Mouse (Mus musculus): ENCODE measurements around the gene Chrdl2. TPM values are rescaled to one million over a fixed set of nuclear protein-coding genes. Genes with fewer than 3 reads are reported as not detected.

The Chrdl2 gene
- polyA plus RNA-seq, 1 experiment = 0.34 TPM

DNA sequence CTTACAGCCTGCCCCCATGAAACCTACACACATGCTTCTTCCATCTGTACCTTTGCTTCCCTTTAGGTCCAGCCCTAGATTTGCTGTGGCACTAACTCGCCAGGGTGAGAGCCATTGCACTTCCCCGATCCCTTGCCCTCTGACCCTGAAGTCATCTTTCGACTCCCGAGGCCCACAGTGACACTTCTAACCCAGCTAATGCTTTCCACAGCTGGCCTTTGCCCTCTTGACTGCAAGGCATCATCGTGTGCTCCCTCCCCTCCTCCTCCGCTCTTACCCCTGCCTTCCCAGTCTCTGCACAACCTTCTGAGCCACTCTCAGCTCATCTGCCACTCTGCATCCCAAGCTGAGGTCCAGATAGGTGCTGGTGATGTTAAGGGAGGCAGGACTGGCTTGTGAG is 6.5 kb downstream of the Chrdl2 start:
- H3K4me3 ChIP-seq (ENCODE audit: low read depth, low read length) = no peak overlapping the region
- H3K36me3 ChIP-seq (ENCODE audit: control insufficient read depth, insufficient read depth, low read length) = no peaks in the 10 kb centered on the region
- TF ChIP-seq POLR2A (IDR thresholded peaks at IDR 0.05; ENCODE audit: low read depth, low read length) (no peak), CTCF (IDR thresholded peaks at IDR 0.05; ENCODE audit: extremely low read depth, insufficient read length, insufficient replicate concordance, low read depth, low read length) (no peak)
- WGBS = 37% methylated on average over 6 of the region's 6 CpGs
- H3K4me1 ChIP-seq (ENCODE audit: control insufficient read depth, insufficient read depth, insufficient read length, low read length) = peaks cover 4% of the 10 kb centered on the region; the same call in 1 of the 2 replicates
- H3K27ac ChIP-seq (ENCODE audit: insufficient read depth, low read depth, low read length) = no peak overlapping the region
- peaks cover under 1% of the 10 kb centered on the region; the same call in 1 of the 2 replicates for H3K27me3 ChIP-seq (ENCODE audit: control insufficient read depth, insufficient read depth, low read length)

DNA sequence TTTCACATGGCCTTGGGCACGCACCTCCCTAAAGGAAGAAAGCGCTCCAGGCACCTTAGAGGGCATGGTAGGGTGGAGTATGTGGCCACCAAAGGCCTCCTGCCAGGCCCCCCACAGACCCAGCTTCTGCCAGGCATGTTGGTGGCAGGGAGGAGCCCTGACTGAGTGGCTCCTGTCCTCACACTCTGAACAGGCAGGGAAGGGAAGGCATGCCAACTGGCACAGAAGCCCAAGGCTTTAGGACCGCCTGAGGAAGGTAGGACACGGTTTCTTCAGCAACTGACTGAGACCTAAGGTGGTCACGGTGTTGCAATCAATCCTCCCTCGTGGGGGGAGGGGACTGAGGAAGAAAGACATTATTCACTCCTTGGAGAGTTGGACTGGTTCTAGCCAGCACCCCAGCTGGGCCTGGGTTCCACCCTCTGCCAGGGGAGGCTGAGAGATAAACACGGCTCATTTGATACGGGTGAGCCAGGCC is 8.2 kb downstream of the Chrdl2 start:
- no peaks in the 10 kb centered on the region for H3K36me3 ChIP-seq (ENCODE audit: control insufficient read depth, insufficient read depth, low read length)
- no peaks in the 10 kb centered on the region for H3K27me3 ChIP-seq (ENCODE audit: control insufficient read depth, insufficient read depth, low read length)
- no peak overlapping the region for H3K4me3 ChIP-seq (ENCODE audit: low read depth, low read length)
- 61% methylated on average over 8 of the region's 8 CpGs for WGBS
- peaks cover 4% of the 10 kb centered on the region; the same call in 1 of the 2 replicates for H3K4me1 ChIP-seq (ENCODE audit: control insufficient read depth, insufficient read depth, insufficient read length, low read length)
- TF ChIP-seq CTCF (IDR thresholded peaks at IDR 0.05; ENCODE audit: extremely low read depth, insufficient read length, insufficient replicate concordance, low read depth, low read length) (no peak), POLR2A (IDR thresholded peaks at IDR 0.05; ENCODE audit: low read depth, low read length) (no peak)
- no peak overlapping the region for H3K27ac ChIP-seq (ENCODE audit: insufficient read depth, low read depth, low read length)

DNA sequence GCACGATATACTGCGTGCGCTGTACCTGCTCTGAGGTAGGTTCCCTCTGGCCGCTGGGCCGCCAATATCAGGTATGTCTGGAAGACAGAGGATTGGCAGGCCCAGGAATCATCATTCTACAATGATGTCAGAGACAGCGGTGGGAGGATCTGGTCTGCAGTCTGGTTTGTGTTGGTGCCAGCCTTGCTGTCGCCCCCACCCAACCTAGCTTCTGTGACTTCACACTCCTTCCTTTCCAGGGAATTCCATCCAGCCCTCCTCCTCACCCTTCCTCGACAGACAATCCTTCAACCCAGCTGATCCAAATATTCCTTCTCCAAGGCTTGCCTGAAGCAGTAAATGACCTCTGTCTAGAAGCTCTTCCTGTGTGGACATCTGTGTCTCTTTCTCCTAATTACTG is 11.1 kb downstream of the Chrdl2 start:
- WGBS = 92% methylated on average over 8 of the region's 8 CpGs
- TF ChIP-seq CTCF (IDR thresholded peaks at IDR 0.05; ENCODE audit: extremely low read depth, insufficient read length, insufficient replicate concordance, low read depth, low read length) = no peak
- no peak for TF ChIP-seq POLR2A (IDR thresholded peaks at IDR 0.05; ENCODE audit: low read depth, low read length)

DNA sequence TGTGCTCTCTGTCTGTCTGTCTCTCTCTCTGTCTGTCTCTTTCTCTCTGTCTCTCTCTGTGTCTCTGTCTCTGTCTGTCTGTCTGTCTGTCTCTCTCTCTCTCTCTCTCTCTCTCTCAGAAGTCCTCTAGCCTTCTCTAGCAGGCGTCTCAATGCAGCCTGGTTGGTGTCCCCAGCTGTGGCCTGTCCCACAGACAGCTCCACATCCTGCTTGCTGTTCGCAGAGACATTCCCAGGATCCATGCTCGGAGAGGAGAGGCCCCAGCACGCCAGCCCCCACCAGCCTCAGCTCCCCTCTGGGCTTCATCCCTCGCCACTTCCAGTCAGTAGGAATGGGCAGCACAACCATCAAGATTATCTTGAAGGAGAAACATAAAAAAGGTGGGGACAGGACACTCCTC is 21.4 kb downstream of the Chrdl2 start:
- Histone ChIP-seq H3K4me3 (ENCODE audit: low read depth, low read length) (no peak overlapping the region), H3K27me3 (ENCODE audit: control insufficient read depth, insufficient read depth, low read length) (no peaks in the 10 kb centered on the region), H3K36me3 (ENCODE audit: control insufficient read depth, insufficient read depth, low read length) (no peaks in the 10 kb centered on the region), H3K27ac (ENCODE audit: insufficient read depth, low read depth, low read length) (no peak overlapping the region), H3K4me1 (ENCODE audit: control insufficient read depth, insufficient read depth, insufficient read length, low read length) (no peaks in the 10 kb centered on the region)
- 62% methylated on average over 5 of the region's 5 CpGs for WGBS
- TF ChIP-seq CTCF (IDR thresholded peaks at IDR 0.05; ENCODE audit: extremely low read depth, insufficient read length, insufficient replicate concordance, low read depth, low read length) (no peak), POLR2A (IDR thresholded peaks at IDR 0.05; ENCODE audit: low read depth, low read length) (no peak)

More for the DNA sequence above, 11.1 kb downstream of the Chrdl2 start:
- Histone ChIP-seq H3K36me3 (ENCODE audit: control insufficient read depth, insufficient read depth, low read length) (no peaks in the 10 kb centered on the region), H3K4me3 (ENCODE audit: low read depth, low read length) (no peak overlapping the region), H3K27me3 (ENCODE audit: control insufficient read depth, insufficient read depth, low read length) (no peaks in the 10 kb centered on the region), H3K4me1 (ENCODE audit: control insufficient read depth, insufficient read depth, insufficient read length, low read length) (no peaks in the 10 kb centered on the region; the same call in 1 of the 2 replicates), H3K27ac (ENCODE audit: insufficient read depth, low read depth, low read length) (no peak overlapping the region)

DNA sequence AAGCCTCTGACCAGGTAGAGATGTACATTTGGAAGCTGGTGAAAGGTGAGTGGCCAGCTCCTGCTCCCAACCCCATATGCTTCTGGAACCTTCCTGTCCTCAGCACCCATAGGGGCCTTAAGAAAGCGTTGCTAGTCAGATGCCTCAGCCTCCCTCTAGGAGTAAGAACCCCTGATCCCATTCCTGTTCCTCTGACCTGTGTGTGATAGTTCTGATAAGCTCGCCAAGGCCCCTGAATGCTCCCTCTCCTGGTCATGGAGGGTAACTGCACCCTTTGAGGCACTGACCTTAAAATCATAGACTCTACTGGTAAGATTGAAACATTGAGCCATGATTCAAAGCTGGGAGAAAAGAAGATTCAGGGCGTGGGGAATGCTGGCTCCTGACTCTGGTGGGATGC is 23.3 kb downstream of the Chrdl2 start:
- no peak overlapping the region for H3K27ac ChIP-seq (ENCODE audit: insufficient read depth, low read depth, low read length)
- no peaks in the 10 kb centered on the region for H3K27me3 ChIP-seq (ENCODE audit: control insufficient read depth, insufficient read depth, low read length)
- H3K36me3 ChIP-seq (ENCODE audit: control insufficient read depth, insufficient read depth, low read length) = no peaks in the 10 kb centered on the region
- no peaks in the 10 kb centered on the region for H3K4me1 ChIP-seq (ENCODE audit: control insufficient read depth, insufficient read depth, insufficient read length, low read length)
- no peak for TF ChIP-seq POLR2A (IDR thresholded peaks at IDR 0.05; ENCODE audit: low read depth, low read length)
- TF ChIP-seq CTCF (IDR thresholded peaks at IDR 0.05; ENCODE audit: extremely low read depth, insufficient read length, insufficient replicate concordance, low read depth, low read length) = peak; percentile 69; the same call in 1 of the 2 replicates
- 40% methylated on average over 3 of the region's 3 CpGs for WGBS
- H3K4me3 ChIP-seq (ENCODE audit: low read depth, low read length) = no peak overlapping the region

DNA sequence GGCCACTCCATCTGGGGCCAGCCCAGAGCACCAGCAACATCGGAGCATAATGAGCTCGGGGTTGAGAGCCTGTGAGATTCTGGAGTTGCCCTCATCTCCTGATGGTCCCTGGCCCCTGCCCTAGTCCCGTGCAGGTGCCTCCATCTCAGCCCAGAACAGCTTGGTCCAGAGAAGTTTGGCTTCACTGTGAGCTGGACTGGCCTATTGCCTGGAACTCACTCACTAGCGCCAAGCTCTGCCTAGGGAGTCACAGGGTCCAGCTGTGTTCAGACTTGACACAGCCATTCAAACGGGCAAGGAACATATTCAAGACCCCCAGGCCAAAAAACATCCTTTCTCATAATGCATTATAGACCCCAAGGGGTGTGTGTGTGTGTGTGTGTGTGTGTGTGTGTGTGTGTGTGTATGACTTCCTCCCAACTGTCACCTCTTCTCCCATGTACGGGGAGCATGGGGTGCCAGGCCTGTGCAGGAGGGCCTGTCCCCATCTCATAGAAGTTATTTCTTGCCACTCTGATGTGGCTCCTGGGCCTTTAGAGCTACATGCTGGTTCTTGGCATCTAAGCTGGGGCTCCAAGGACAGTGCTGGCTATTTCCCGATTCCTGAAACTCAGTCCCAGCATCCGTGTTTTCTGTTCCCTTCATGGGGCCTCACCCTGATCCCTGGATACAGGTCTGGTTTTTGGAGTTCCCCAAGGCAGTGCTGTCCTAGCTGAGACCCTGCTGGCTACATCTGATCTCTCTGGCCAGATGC is 25.2 kb downstream of the Chrdl2 start:
- H3K27ac ChIP-seq (ENCODE audit: insufficient read depth, low read depth, low read length) = no peak overlapping the region
- no peak for TF ChIP-seq POLR2A (IDR thresholded peaks at IDR 0.05; ENCODE audit: low read depth, low read length)
- H3K36me3 ChIP-seq (ENCODE audit: control insufficient read depth, insufficient read depth, low read length) = no peaks in the 10 kb centered on the region
- no peak overlapping the region for H3K4me3 ChIP-seq (ENCODE audit: low read depth, low read length)
- no peaks in the 10 kb centered on the region for H3K27me3 ChIP-seq (ENCODE audit: control insufficient read depth, insufficient read depth, low read length)
- WGBS = 81% methylated on average over 8 of the region's 8 CpGs
- H3K4me1 ChIP-seq (ENCODE audit: control insufficient read depth, insufficient read depth, insufficient read length, low read length) = no peaks in the 10 kb centered on the region

DNA sequence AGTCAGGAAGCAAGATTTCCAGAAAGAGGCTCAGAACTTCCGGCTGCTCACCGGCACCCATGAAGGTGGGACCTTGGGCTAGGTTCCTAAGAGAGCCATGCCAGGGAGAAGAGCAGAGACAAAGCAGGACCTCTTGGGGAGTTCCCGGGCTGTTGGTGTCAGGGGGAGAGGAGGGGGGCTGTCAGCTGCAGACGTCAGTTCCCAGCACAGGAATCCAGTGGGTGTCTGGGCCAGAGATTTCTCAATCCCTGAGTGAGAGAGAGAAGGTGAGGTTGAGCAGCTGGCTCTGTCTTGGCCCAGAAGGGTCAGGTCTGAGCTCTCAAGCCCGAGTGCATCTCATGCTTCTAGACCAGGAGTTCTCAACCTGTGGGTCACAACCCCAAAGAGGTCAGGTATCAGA is 27.7 kb downstream of the Chrdl2 start:
- no peak for TF ChIP-seq CTCF (IDR thresholded peaks at IDR 0.05; ENCODE audit: extremely low read depth, insufficient read length, insufficient replicate concordance, low read depth, low read length)
- TF ChIP-seq POLR2A (IDR thresholded peaks at IDR 0.05; ENCODE audit: low read depth, low read length) = no peak
- no peak overlapping the region for H3K4me3 ChIP-seq (ENCODE audit: low read depth, low read length)
- H3K36me3 ChIP-seq (ENCODE audit: control insufficient read depth, insufficient read depth, low read length) = no peaks in the 10 kb centered on the region
- WGBS = 56% methylated on average over 5 of the region's 5 CpGs
- no peaks in the 10 kb centered on the region for H3K27me3 ChIP-seq (ENCODE audit: control insufficient read depth, insufficient read depth, low read length)
- no peak overlapping the region for H3K27ac ChIP-seq (ENCODE audit: insufficient read depth, low read depth, low read length)
- H3K4me1 ChIP-seq (ENCODE audit: control insufficient read depth, insufficient read depth, insufficient read length, low read length) = no peaks in the 10 kb centered on the region

All from small intestine, adult 2 months (tissue).